Mouse (Mus musculus): ENCODE results near the gene Sp7. TPM values are rescaled to one million over a fixed set of nuclear protein-coding genes. Genes with fewer than 3 reads are reported as not detected.

Sp7 gene
- total RNA-seq, 1 experiment = 0.09 TPM

- H3K9ac ChIP-seq (ENCODE audit: insufficient read depth, low read depth, low read length, poor library complexity, severe bottlenecking) = no peak overlapping the region
- in situ Hi-C loops (cut with MboI; ENCODE audit: low sequenced_read_pairs in 2 of 2, unreplicated experiment in 2 of 2) = no loop called here
- no peaks in the 10 kb centered on the region for H3K9me3 ChIP-seq (ENCODE audit: control insufficient read depth, insufficient read depth, low read depth, low read length)
- peak overlapping the region; percentile 97; the same call in 1 of the 2 replicates for H3K27ac ChIP-seq (ENCODE audit: insufficient read depth, low read depth, low read length, poor library complexity, severe bottlenecking)
- H3K4me3 ChIP-seq (ENCODE audit: insufficient read depth in 1 of 2, low read depth in 1 of 2, low read length in 2 of 2, poor library complexity in 1 of 2, severe bottlenecking in 1 of 2) = no peak overlapping the region
- no peaks in the 10 kb centered on the region for H3K36me3 ChIP-seq (ENCODE audit: control insufficient read depth, insufficient read depth, low read length, poor library complexity, severe bottlenecking)
- H3K4me1 ChIP-seq (ENCODE audit: control insufficient read depth in 2 of 2, insufficient read depth in 2 of 2, low read length in 2 of 2, poor library complexity in 1 of 2) = peaks cover 17 to 19% of the 10 kb centered on the region in 2 experiments
- TF ChIP-seq HCFC1 (IDR thresholded peaks at IDR 0.05; ENCODE audit: borderline replicate concordance, insufficient read depth, low read length) (no peak), ZNF384 (IDR thresholded peaks at IDR 0.05; ENCODE audit: low read depth, low read length) (no peak), CHD2 (IDR thresholded peaks at IDR 0.05; ENCODE audit: low read depth, low read length) (0 out of 2 replicates have a peak, but pooled peaks have one; percentile 10), MAFK (IDR thresholded peaks at IDR 0.05; ENCODE audit: insufficient read depth, low read depth, low read length) (no peak), ZC3H11A (IDR thresholded peaks at IDR 0.05; ENCODE audit: borderline replicate concordance, low read depth, low read length) (no peak)
- DNase-seq (ENCODE audit: low read depth, low spot score) = no peak
These were observed 26.6 kb upstream of the Sp7 start for GRCm38 (mm10) chr15:102393584-102394014.

- H3K9ac ChIP-seq (ENCODE audit: insufficient read depth, low read depth, low read length, poor library complexity, severe bottlenecking) = peak overlapping the region; percentile 14; the same call in 1 of the 2 replicates
- peak overlapping the region; percentile 94 for H3K27ac ChIP-seq (ENCODE audit: insufficient read depth, low read depth, low read length, poor library complexity, severe bottlenecking)
- no peak overlapping the region for H3K4me3 ChIP-seq (ENCODE audit: insufficient read depth in 1 of 2, low read depth in 1 of 2, low read length in 2 of 2, poor library complexity in 1 of 2, severe bottlenecking in 1 of 2)
- no peak for TF ChIP-seq HCFC1 (IDR thresholded peaks at IDR 0.05; ENCODE audit: borderline replicate concordance, insufficient read depth, low read length)
- no peak for TF ChIP-seq MAFK (IDR thresholded peaks at IDR 0.05; ENCODE audit: insufficient read depth, low read depth, low read length)
- no peak for TF ChIP-seq CHD2 (IDR thresholded peaks at IDR 0.05; ENCODE audit: low read depth, low read length)
- TF ChIP-seq ZC3H11A (IDR thresholded peaks at IDR 0.05; ENCODE audit: borderline replicate concordance, low read depth, low read length) = no peak
- in situ Hi-C loops (cut with MboI; ENCODE audit: low sequenced_read_pairs in 2 of 2, unreplicated experiment in 2 of 2) = no loop called here
- no peak for DNase-seq (ENCODE audit: low read depth, low spot score)
- H3K9me3 ChIP-seq (ENCODE audit: control insufficient read depth, insufficient read depth, low read depth, low read length) = no peaks in the 10 kb centered on the region
- H3K4me1 ChIP-seq (ENCODE audit: control insufficient read depth in 2 of 2, insufficient read depth in 2 of 2, low read length in 2 of 2, poor library complexity in 1 of 2) = peaks cover 15 to 17% of the 10 kb centered on the region in 2 experiments
- H3K36me3 ChIP-seq (ENCODE audit: control insufficient read depth, insufficient read depth, low read length, poor library complexity, severe bottlenecking) = no peaks in the 10 kb centered on the region
These were observed 25.5 kb upstream of the Sp7 start for GRCm38 (mm10) chr15:102392520-102392919.

- H3K4me1 ChIP-seq (ENCODE audit: control insufficient read depth in 2 of 2, insufficient read depth in 2 of 2, low read length in 2 of 2, poor library complexity in 1 of 2) = peaks cover 6 to 21% of the 10 kb centered on the region in 2 experiments; a peak in 3 of 4 replicates
- DNase-seq (ENCODE audit: low read depth, low spot score) = no peak
- no peaks in the 10 kb centered on the region for H3K9me3 ChIP-seq (ENCODE audit: control insufficient read depth, insufficient read depth, low read depth, low read length)
- peak overlapping the region; percentile 6; the same call in 1 of the 2 replicates for H3K27ac ChIP-seq (ENCODE audit: insufficient read depth, low read depth, low read length, poor library complexity, severe bottlenecking)
- H3K4me3 ChIP-seq (ENCODE audit: insufficient read depth in 1 of 2, low read depth in 1 of 2, low read length in 2 of 2, poor library complexity in 1 of 2, severe bottlenecking in 1 of 2) = no peak overlapping the region
- in situ Hi-C loops (cut with MboI; ENCODE audit: low sequenced_read_pairs in 2 of 2, unreplicated experiment in 2 of 2) = no loop called here
- H3K36me3 ChIP-seq (ENCODE audit: control insufficient read depth, insufficient read depth, low read length, poor library complexity, severe bottlenecking) = no peaks in the 10 kb centered on the region
- H3K9ac ChIP-seq (ENCODE audit: insufficient read depth, low read depth, low read length, poor library complexity, severe bottlenecking) = no peak overlapping the region
- TF ChIP-seq CHD2 (IDR thresholded peaks at IDR 0.05; ENCODE audit: low read depth, low read length) = no peak
- TF ChIP-seq MAFK (IDR thresholded peaks at IDR 0.05; ENCODE audit: insufficient read depth, low read depth, low read length) = peak; percentile 76
These were observed 22.0 kb upstream of the Sp7 start for GRCm38 (mm10) chr15:102388942-102389341.

GRCm38 (mm10) chr15:102386640-102387039 lies 19.7 kb upstream of the Sp7 start:
- Histone ChIP-seq H3K9ac (ENCODE audit: insufficient read depth, low read depth, low read length, poor library complexity, severe bottlenecking) (peak overlapping the region; percentile 16; the same call in 1 of the 2 replicates), H3K4me3 (ENCODE audit: insufficient read depth in 1 of 2, low read depth in 1 of 2, low read length in 2 of 2, poor library complexity in 1 of 2, severe bottlenecking in 1 of 2) (peak overlapping the region; percentile 38 to 41; a peak in 3 of 4 replicates), H3K4me1 (ENCODE audit: control insufficient read depth in 2 of 2, insufficient read depth in 2 of 2, low read length in 2 of 2, poor library complexity in 1 of 2) (peaks cover 0 to 22% of the 10 kb centered on the region in 2 experiments; a peak in 2 of 4 replicates), H3K27ac (ENCODE audit: insufficient read depth, low read depth, low read length, poor library complexity, severe bottlenecking) (peak overlapping the region; percentile 76), H3K36me3 (ENCODE audit: control insufficient read depth, insufficient read depth, low read length, poor library complexity, severe bottlenecking) (no peaks in the 10 kb centered on the region), H3K9me3 (ENCODE audit: control insufficient read depth, insufficient read depth, low read depth, low read length) (no peaks in the 10 kb centered on the region)
- TF ChIP-seq MAFK (IDR thresholded peaks at IDR 0.05; ENCODE audit: insufficient read depth, low read depth, low read length) (no peak), ZC3H11A (IDR thresholded peaks at IDR 0.05; ENCODE audit: borderline replicate concordance, low read depth, low read length) (no peak), ZNF384 (IDR thresholded peaks at IDR 0.05; ENCODE audit: low read depth, low read length) (no peak), CHD2 (IDR thresholded peaks at IDR 0.05; ENCODE audit: low read depth, low read length) (no peak), HCFC1 (IDR thresholded peaks at IDR 0.05; ENCODE audit: borderline replicate concordance, insufficient read depth, low read length) (no peak)
- DNase-seq (ENCODE audit: low read depth, low spot score) = peak; percentile 75
- in situ Hi-C loops (cut with MboI; ENCODE audit: low sequenced_read_pairs in 2 of 2, unreplicated experiment in 2 of 2) = no loop called here

- in situ Hi-C loops (cut with MboI; ENCODE audit: low sequenced_read_pairs in 2 of 2, unreplicated experiment in 2 of 2) = no loop called here
These were observed 16.7 kb upstream of the Sp7 start for GRCm38 (mm10) chr15:102383671-102384070.

More at GRCm38 (mm10) chr15:102383671-102384070, 16.7 kb upstream of the Sp7 start:
- Histone ChIP-seq H3K27ac (ENCODE audit: insufficient read depth, low read depth, low read length, poor library complexity, severe bottlenecking) (no peak overlapping the region), H3K4me3 (ENCODE audit: insufficient read depth in 1 of 2, low read depth in 1 of 2, low read length in 2 of 2, poor library complexity in 1 of 2, severe bottlenecking in 1 of 2) (no peak overlapping the region), H3K9me3 (ENCODE audit: control insufficient read depth, insufficient read depth, low read depth, low read length) (no peaks in the 10 kb centered on the region), H3K36me3 (ENCODE audit: control insufficient read depth, insufficient read depth, low read length, poor library complexity, severe bottlenecking) (no peaks in the 10 kb centered on the region), H3K9ac (ENCODE audit: insufficient read depth, low read depth, low read length, poor library complexity, severe bottlenecking) (no peak overlapping the region), H3K4me1 (ENCODE audit: control insufficient read depth in 2 of 2, insufficient read depth in 2 of 2, low read length in 2 of 2, poor library complexity in 1 of 2) (peaks cover 0 to 12% of the 10 kb centered on the region in 2 experiments; a peak in 2 of 4 replicates)
- TF ChIP-seq HCFC1 (IDR thresholded peaks at IDR 0.05; ENCODE audit: borderline replicate concordance, insufficient read depth, low read length) (no peak), ZNF384 (IDR thresholded peaks at IDR 0.05; ENCODE audit: low read depth, low read length) (no peak), CHD2 (IDR thresholded peaks at IDR 0.05; ENCODE audit: low read depth, low read length) (no peak), ZC3H11A (IDR thresholded peaks at IDR 0.05; ENCODE audit: borderline replicate concordance, low read depth, low read length) (no peak), MAFK (IDR thresholded peaks at IDR 0.05; ENCODE audit: insufficient read depth, low read depth, low read length) (no peak)
- no peak for DNase-seq (ENCODE audit: low read depth, low spot score)
